Mouse (Mus musculus): Measurements from ENCODE around the gene Slc29a3.

Gene Slc29a3

DNA sequence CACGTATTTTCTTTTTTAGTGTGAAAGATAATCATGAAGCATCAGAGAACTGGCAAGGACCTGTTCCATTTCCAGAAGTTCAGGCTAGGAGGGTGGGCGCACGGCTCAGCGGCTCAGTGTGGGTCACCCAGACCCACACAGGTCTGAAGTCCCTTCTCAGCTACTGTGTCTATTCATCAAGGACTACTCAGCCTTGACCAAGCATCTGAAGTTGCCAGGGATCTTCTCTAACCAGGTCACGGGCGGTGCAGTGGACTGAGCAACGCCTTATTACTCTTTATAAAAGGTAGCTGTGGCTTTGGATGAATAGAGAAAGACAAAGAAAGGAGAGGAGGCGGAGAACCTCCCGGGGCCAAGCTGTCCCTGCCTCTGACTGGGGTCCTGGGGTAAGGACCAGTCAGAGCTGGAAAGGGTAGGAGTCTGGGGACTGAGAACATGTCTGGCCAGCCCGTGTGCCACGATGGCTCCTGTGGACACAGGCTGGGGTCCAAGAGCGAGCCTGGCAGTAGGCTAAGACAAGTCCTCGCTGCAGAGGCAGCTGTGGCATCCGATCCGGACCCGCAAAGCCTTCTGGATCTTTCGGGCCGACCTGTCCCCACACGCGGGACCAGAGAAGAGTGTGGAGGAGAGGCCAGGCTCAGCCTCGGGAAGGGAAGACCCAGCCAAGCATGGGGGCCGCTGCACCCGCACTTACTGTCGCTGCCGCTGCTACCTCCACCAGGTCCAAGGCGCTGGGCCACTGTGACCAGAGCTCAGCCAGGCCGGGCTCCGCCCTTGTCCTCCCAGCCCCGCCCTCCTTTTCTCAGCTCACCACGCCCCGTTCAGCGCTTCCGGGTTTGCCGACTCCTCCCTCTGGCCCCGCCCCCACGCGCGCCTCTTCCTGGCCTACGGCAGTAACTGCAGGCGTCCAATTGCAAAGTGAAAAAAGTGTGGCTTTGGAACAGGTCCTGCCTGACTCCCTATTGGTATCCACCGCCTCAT lies at the start of gene Slc29a3:
Gene Slc29a3 (minus strand): TSS at position 755 of the 981 bp plus-strand sequence.
- DNase-seq (ENCODE audit: low read depth, low spot score): peak; percentile 95

DNA sequence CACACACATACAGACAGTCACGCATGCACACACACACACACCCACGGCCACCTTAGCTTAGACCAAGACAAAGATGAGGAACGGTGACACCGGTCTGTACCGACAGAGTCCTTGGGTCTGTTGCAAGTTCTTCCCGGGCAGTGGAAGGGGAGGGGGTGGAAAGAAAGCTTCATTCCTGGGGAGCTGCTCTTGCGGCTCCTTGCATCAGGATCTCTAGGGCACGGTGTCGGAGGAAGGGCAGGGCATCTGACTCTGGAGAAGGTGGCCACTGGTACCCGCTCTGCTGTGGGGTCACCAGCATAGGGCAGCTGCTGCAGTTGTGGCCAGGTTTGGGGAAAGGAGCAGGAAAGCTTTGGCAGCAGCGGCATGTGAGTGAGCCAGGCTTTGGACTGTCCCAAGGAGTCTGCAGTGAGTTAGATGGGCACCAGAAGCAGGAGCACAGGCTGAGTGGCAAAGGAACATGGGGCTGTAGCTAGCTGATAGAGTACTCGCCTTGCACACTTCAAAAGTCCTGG lies 49.4 kb upstream of the Slc29a3 start:
- peak; percentile 18 for DNase-seq (ENCODE audit: low read depth, low spot score)

DNA sequence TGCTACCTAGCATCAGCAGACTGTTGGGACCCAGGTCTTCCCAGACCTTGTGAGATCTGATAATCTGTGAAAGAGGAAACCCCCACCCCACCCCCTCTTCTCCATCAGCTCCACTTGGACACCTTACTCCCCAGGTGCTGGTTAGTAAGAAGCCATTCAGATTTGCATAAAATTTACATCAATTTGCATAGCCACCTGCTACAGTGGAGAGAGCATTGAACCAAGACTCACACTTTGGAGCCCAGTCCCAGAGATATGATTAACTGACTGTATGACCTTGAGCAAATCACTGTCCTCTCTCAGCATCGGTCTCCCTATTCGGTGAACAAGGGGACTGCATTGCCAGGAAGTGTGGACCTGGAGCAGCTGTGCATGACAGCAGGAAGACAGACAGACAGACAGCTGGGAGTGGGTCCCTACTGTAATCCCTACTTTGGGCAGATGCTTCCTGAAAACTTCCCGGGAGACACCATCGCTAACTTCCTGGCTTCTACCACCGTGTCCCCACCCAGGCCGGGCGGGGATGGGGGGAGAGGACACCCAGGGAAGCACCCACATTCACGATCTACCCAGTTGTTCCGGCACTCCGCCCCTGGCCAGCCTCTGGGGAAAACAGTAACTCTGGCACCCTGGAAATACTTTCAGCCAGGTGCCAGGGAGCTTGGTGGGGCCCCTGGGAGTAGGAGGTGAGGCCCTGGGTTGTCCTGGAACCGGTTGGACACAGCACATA lies 48.7 kb upstream of the Slc29a3 start:
- DNase-seq (ENCODE audit: low read depth, low spot score): peak; percentile 60

DNA sequence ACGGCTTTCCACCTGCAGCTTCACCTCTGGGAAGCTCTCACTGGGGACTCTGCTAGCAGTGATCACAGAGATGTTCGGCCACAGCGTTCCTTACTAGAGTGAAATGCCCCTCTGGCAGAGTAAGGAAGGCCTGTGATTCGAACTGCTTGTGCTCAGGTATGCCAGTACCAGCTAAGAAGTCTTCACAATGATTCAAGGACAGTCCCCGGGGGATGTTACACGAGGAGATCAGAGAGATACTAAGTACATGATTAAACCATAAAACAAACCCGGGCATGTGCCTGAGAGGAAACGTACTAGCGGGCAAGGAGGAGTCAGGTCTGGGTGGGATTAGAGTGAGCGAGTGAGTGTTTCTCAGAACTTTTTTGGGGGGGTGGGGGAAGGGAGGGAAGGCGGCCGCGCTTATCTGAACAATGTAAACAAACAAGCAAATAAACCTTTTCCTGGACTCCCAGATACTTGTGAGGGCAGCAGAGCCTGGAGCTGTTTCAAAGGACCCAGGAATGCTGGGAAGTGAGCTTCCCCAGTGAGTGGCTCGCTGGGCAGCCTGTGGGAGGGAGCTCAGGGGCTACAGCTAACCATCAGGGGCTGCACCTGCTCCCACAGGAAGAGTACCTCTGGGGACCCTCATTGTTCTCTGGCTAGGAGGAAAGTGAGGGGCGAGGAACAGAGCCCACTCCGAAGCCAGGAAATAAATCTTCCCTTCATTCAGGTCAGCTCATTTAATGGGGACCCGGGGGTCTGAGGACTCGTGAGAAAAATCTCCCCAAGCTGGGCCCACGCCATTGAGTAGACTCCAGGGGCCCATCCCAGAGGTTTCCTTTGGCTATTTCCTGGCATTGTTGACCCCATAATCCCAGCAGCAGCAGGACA lies 47.9 kb upstream of the Slc29a3 start:
- no peak for DNase-seq (ENCODE audit: low read depth, low spot score)

DNA sequence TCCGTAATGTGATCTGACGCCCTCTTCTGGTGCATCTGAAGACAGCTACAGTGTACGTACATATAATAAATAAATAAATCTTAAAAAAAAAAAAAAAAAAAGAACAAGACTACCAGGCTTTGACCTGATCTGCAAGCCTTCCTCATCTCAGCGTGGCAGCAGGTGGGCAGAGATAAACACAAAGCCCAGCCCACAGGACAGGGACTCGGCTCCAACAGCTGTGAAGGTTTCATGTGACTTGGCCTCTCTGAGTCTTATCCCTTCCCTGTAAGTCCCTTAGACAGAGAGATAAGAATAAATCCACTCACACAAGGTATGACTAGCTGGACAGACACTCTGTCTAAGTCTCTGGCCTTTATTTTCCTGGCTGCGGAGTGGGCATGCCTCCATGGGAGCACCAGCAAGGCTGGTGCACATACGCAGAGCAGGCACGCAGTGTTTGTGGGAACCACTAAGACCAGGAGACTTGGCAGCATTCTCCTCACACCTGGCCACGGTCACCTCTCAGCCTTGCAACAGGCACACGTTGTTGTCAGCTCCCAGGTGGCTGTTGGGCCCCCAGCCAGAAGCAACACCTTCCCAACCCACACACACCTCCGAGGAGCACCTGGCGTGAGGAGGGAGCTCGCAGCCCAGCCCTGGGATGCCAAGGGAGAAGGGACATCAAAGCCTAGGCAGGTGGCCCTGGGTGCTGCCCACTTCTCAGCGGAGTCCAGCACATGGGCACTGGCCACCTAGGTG lies 45.3 kb upstream of the Slc29a3 start:
- DNase-seq (ENCODE audit: low read depth, low spot score): no peak

DNA sequence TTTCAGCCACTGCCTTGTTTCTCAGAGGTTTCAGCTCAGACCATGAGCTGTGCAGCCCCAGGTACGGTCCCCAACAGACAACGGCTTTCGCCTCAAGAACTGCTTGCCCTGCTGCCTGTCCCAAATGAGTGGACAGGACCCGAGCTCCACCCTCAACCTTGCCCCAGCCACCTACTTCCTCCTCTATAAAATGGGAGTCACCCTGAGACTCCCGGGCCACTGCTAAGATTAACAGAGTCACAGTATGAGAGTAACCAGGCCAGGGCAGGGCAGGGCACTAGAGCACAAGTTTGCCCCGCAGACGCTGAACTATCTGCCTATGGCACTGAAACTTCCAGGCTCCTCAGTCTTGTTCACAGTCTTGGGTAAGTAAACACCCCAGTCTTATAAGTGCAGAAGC lies 43.9 kb upstream of the Slc29a3 start:
- DNase-seq (ENCODE audit: low read depth, low spot score): no peak

DNA sequence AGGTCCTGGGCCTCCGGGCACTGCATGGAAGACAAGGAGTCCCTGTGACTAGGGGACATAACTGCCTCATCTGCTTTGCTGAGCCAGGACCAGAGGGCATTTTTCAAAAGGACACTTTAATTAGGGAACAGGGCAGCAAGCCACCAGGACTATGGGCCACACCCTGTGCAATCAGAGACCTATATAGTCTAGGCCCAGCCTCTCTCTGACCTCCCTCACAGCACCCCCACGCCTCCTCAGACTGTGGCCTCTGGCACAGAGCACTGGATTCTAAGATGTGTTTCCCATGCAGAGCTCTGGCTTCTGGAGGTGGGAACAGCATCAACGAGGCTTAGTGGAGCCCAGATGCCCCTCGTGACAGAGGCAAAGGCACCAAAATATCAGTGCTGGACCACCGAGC lies 43.4 kb upstream of the Slc29a3 start:
- no peak for DNase-seq (ENCODE audit: low read depth, low spot score)

DNA sequence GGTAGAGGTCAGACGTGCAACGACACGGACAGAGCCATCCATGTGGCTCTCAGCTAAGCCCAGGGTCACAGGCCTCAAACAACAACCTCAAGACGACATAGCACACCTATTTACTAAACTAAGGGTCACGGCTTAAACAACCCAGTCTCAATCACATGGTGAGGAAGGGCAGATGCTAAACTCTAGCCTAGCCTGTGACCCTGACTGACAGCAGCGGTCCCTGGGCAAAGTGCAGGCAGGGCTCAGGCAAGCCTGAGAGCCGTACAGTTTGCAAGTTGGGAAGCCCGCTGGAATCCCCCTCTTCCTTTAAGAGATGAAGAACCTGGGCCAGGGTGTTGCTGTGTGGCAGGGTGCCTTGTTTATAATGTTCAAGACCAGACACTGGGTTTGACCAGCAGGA lies 42.2 kb upstream of the Slc29a3 start:
- DNase-seq (ENCODE audit: low read depth, low spot score): no peak

DNA sequence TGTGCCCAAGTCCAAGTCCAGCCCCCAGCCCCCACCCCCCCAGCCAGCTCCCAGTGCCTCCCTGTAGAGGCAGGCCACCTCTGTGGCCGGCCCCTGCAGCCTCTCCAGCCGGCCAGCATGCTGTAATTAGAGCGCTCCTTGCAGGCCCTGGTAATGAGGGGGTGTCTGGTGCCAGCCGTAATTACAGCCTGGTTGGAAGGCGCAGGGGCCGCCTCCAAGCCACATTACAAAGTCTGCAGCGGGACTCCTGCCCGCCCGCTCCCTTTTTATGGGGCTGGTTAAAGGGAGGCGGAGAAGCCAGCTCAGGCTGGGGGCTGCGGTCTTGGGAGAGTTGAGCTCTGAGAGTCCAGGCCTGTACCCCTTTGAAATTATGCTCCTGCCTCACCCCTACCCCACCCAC lies 41.8 kb upstream of the Slc29a3 start:
- no peak for DNase-seq (ENCODE audit: low read depth, low spot score)

DNA sequence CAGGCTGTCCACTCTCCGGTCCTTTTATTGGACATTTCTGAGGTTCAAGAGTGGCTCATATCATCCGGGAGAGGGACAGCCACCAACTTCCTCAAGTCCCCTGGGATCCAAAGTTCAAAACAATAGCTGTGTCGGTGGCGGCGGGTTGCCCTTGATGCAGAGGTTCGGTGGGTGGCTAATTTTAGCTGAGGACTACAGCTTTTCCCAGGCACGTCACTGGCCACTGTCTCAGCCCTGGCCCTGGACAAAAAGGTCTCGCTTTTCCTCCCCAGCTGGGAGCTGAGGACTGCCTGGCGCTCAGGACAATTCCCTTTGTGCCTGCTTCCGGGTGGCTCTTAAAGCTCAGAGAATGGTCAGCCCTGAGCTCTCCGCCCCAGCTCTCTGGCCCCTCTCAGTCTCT lies 40.2 kb upstream of the Slc29a3 start:
- no peak for DNase-seq (ENCODE audit: low read depth, low spot score)

DNA sequence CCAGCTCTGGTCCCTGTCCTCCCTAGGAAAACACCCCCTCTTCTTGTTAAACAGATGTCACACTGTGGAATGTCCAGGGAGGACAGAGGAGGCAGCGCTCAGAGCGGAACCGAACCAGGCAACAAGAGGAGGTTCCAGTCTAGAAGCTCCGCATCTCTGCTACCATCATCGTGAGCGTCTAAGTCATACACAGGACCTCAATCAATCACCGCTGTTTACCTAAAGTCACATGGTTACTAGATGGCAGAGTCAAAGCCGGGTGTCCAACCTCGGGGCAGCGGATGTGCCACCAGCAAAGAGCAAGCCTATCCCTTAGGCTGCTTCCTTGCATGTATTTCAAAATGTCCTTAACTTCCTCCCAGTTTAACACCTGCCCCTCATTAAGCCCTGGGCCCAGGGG lies 39.8 kb upstream of the Slc29a3 start:
- no peak for DNase-seq (ENCODE audit: low read depth, low spot score)

DNA sequence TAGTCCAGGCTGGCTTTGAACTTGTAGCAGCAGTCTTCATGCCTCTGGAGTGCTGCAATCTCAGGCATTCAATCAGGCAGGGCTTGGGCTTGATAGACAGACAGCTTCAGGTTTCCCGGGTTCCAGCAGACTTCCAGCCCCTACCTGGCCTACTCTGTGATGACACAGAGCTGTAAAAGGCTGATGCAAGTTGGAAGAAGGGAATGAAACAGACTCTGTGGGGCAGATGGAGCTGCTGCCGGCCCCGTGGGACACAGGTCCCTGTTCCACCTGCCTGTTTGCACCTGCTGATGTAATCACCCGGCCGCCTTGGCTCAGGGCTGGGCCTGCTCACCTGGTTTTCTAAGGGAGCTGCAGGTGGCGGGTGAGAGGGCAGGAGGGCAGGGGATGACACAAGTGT lies 38.3 kb upstream of the Slc29a3 start:
- DNase-seq (ENCODE audit: low read depth, low spot score): no peak

DNA sequence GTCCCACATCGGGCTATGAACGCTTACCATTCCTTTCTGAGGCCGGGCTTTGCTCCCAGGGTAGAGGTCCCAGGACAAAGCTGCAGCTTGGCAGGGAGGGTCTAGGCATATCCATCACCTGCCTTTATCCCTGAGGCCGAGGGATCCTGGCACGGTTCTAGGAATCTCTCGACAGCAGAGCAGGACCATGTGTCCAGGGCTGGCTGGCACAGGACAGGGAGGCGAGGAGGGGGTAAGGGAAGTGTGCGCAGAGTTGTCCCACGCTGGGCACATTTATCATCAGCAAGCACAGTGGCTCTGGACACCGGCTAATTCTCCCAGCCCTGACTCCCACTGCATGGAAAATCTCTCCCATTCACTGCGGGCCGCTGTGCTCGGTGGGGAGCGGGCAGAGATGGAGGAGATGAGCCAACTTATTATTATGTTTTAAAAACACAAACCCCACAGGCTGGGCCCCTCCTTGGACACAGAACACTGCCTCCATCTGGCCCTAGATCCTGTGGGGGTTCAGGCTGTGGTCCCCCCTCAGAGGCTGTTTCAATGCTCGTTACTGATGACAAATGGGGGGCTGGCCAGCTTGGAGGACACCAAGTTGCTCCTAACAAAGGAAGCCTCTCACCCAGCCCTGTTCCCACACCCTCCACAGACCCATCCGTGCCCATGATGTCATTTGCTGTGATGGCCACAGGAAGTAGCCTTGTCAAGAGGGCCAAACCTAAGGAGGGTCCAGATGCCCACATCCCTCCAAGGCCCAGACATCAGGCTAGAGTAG lies 34.9 kb upstream of the Slc29a3 start:
- DNase-seq (ENCODE audit: low read depth, low spot score): no peak

DNA sequence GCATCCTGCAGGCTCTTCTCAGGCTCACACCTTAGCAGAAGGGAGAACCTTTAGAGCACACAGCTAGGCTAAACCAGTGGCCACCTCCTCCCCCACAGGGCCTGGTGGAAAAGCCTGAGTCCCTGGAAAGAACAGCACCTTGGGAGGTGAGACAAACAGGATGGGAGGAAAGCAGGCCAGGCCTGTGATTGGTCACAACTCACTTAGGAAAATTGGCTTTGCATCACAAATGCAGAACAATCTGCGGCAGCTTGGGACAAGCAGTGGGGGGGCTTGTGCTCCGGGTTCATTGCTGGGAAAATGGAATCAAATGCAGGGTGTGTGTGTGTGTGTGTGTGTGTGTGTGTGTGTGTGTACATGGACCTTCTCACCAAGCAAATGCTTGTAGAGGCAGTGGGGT lies 31.0 kb upstream of the Slc29a3 start:
- DNase-seq (ENCODE audit: low read depth, low spot score): no peak

DNA sequence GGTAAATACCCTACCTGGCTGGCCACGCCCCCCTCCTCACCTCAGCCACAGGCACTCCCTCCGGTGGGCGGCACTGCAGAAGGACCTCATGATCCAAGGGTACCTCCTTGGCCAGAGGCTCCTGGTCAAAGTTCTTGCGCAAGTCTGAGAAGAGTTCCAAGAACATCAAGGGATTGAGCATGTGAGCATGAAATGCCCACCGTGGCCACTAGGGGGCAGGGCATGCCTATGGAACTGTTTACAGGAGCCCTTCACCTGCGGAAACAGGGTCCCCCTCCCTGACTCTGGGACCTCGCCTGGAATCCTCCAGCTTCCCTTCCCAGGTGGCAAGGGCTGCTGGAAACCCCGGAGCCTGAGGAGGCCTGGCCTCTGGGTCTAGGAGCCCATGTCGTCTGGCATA lies 27.0 kb upstream of the Slc29a3 start:
- peak; percentile 64 for DNase-seq (ENCODE audit: low read depth, low spot score)

DNA sequence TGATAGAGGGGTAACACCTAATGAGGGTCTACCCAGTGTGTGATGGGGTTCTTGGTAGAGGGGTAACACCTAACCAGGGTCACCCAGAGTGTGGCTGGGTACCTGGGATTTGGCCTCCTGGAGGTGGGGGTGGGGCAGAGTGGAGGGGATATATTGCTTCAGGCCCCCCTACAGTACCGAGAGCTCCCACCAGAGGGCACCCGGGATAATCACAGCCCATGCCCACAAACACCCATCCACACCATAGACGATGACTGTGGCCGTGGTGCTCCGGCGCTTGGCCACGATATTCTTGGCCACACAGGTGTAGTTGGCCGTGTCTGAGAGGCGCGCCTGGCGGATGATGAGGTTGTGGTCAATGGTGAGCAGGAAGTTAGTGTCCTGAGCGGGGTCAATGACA lies 25.9 kb upstream of the Slc29a3 start:
- peak; percentile 41 for DNase-seq (ENCODE audit: low read depth, low spot score)

DNA sequence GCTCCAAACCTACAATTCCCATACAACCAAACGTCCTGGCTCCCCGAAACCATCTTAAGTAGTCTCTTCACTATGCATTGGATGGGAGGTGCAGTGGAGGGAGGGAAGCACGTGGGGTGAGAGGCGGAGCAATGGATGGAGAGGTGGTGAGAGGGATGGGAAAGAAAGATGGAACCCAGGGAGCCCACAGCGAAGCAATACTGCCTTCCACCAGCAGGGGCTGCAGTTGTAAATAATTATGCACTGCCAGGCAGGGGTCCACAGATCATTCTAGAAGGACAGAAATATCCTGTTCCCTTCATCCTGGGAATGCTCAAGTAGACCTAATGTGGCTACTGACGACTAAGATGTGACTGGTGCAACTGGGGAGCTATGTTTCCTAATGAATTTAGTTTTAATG lies 22.9 kb upstream of the Slc29a3 start:
- DNase-seq (ENCODE audit: low read depth, low spot score): peak; percentile 22

DNA sequence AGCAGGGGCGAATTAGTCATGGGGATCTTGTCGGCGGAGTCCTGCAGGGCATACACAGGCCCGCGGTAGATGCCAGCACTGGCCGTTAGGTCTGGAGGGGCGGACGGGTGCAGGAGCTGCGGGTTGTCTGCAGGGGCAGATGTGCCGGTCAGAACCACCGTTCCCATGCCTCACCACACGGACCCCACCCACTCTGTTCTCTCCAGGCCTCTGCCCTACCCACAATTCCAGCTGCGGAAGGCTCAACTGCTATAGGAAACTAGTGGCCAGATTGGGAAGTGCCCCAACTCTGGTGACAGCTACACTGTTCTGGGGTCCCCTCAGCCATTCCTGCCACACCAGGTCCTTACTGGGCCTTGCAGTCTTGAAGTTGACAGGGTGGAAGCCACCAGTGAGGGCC lies 22.0 kb upstream of the Slc29a3 start:
- no peak for DNase-seq (ENCODE audit: low read depth, low spot score)

DNA sequence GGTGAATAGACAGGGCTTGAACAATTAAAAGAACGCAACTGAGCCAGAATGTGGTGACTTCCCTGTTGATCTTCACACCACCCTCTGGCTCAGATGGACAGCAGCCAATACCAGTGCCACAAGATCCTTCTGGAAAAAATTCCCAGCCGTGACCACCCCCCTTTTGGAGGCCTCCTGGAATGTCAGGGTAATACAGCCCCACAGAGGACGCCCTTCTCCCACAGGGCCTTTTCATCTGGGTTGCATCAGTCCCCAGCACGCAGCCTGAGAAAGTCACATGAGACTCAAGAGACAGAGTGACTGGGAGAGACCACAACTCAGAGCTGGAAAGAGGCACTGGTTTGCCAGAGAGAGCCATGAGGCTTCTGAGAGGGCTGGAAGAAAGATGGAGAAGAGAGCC lies 18.3 kb upstream of the Slc29a3 start:
- DNase-seq (ENCODE audit: low read depth, low spot score): no peak

DNA sequence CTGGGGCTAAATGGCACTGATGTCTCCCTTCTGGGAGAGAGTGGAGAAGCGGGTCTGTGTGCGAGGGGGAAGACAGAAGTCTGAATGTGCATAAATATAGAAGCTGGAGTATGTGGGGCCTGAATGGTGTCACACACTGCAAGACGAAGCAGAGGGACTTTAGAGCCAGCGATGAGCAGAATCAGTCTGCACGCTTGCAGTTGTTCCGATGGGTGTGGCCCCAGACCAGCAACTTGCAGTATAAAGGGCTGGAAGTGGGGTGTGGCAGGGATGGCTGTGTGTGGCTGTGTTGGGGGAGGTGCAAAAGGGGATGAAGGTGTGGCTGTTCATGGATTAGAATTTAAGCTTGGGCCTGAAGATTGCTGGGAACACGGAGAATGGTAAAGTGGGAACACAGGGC lies 16.0 kb upstream of the Slc29a3 start:
- no peak for DNase-seq (ENCODE audit: low read depth, low spot score)

Measured in A20 (cell line).